Mouse (Mus musculus) forebrain, embryonic 13.5 days (tissue): ENCODE measurements around the gene Tmem255b. TPM values are rescaled to one million over a fixed set of nuclear protein-coding genes. Genes with fewer than 3 reads are reported as not detected.

Experiments
- ATAC-seq: fragments of 200-750 bp; cut with Nextera tagmentation; 2 replicates; pipeline ENCODE4 v1.8.0; 2017
- H3K27ac ChIP-seq: fragments of 300-500 bp; sonication (generic); 2 replicates; pipeline ENCODE4 v1.5.1; 2015; ENCODE audit warnings: inconsistent platforms, mild to moderate bottlenecking, moderate library complexity
- H3K27me3 ChIP-seq: fragments of 300-500 bp; sonication (generic); 2 replicates; pipeline ENCODE4 v1.6.1; 2015; ENCODE audit warnings: mild to moderate bottlenecking, inconsistent platforms
- H3K36me3 ChIP-seq: fragments of 300-500 bp; sonication (generic); 2 replicates; pipeline ENCODE4 v1.6.1; 2015; ENCODE audit warnings: mild to moderate bottlenecking, inconsistent platforms; ENCODE audit not compliant: poor library complexity, severe bottlenecking
- H3K4me1 ChIP-seq: fragments of 300-500 bp; sonication (generic); 2 replicates; pipeline ENCODE4 v1.6.1; 2015; ENCODE audit warnings: inconsistent platforms
- H3K4me2 ChIP-seq: fragments of 300-500 bp; sonication (generic); 2 replicates; pipeline ENCODE4 v1.6.1; 2015; ENCODE audit warnings: inconsistent platforms, mild to moderate bottlenecking, moderate library complexity
- H3K4me3 ChIP-seq: fragments of 300-500 bp; sonication (generic); 2 replicates; pipeline ENCODE4 v1.5.1; 2015; ENCODE audit warnings: mild to moderate bottlenecking, inconsistent platforms
- H3K9ac ChIP-seq: fragments of 300-500 bp; sonication (generic); 2 replicates; pipeline ENCODE4 v1.6.1; 2015; ENCODE audit warnings: mild to moderate bottlenecking, inconsistent platforms
- H3K9me3 ChIP-seq: fragments of 300-500 bp; sonication (generic); replicated peaks from 2 replicates; pipeline ENCODE4 v1.6.1; 2016; ENCODE audit warnings: inconsistent platforms
- WGBS: fragments of 180-500 bp; shearing (Covaris S2); methylation state at CpG from one replicate; pipeline ENCODE4 v1.1.7; 2015; 5-methylcytosine and 5-hydroxymethylcytosine counted together
- polyA plus RNA-seq: library from polyadenylated mRNA; unstranded; fragments of >200 nt; fragmentation: Nextera tagmentation; extraction: Ambion mirVana; gene quantifications from 2 replicates; pipeline ENCODE4 v1.2.1, GENCODE M21; 2015

The Tmem255b gene
- polyA plus RNA-seq, 1 experiment from 2014 or later, result not detected

DNA sequence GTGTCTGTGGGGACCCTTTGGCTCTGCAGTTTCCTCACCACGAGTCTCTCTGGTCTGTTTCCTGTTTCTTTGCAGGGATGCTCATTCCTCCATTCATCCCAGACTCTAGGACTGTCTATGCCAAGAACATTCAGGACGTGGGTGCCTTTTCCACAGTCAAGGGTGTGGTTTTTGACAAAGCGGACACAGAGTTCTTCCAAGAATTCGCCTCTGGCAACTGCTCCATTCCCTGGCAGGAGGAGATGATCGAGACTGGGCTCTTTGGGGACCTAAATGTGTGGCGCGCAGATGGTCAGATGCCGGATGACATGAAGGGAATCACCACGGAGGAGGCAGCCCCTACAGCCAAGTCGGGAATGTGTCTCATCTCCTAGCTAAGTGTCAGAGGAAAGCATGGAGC is 19.1 kb upstream of the Tmem255b start:
- Histone ChIP-seq H3K4me2 (no peak overlapping the region), H3K9ac (no peak overlapping the region), H3K36me3 (no peaks in the 10 kb centered on the region), H3K4me3 (no peak overlapping the region), H3K4me1 (no peaks in the 10 kb centered on the region), H3K9me3 (no peaks in the 10 kb centered on the region), H3K27me3 (no peaks in the 10 kb centered on the region), H3K27ac (no peak overlapping the region)
- WGBS, result 76% methylated on average over 10 of the region's 10 CpGs
- no peak for ATAC-seq

DNA sequence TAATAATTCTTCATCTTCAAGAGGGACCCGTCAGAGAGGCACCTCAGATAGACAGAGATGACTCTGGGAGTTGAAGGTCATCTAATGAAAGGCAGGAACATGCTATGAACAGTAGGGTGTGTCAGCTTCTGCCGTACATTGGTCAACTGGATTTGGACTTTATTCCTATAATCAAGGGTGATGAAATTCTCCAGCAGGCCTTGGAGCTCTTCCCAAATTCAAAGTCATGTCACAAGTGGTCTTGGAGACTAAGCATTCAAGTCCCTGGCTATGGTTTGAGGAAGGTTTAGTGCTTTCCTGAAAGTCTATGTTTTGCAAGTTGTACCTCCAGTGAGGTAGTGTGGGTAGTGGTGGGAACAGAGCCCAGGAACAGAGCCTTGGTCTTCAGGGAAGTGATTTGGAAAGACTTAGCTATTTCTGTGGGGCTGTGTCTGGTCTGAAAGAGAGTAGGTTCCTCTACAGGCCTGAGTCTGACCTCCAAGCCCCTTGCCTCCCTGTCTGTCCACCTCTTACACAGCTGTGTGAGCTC is 15.8 kb upstream of the Tmem255b start:
- 71% methylated on average over 2 of the region's 2 CpGs for WGBS
- Histone ChIP-seq H3K9me3 (no peaks in the 10 kb centered on the region; the same call in 1 of the 2 replicates), H3K4me1 (no peaks in the 10 kb centered on the region), H3K4me3 (no peak overlapping the region), H3K36me3 (no peaks in the 10 kb centered on the region), H3K27ac (no peak overlapping the region), H3K9ac (no peak overlapping the region), H3K27me3 (no peaks in the 10 kb centered on the region), H3K4me2 (no peak overlapping the region)
- no peak for ATAC-seq

DNA sequence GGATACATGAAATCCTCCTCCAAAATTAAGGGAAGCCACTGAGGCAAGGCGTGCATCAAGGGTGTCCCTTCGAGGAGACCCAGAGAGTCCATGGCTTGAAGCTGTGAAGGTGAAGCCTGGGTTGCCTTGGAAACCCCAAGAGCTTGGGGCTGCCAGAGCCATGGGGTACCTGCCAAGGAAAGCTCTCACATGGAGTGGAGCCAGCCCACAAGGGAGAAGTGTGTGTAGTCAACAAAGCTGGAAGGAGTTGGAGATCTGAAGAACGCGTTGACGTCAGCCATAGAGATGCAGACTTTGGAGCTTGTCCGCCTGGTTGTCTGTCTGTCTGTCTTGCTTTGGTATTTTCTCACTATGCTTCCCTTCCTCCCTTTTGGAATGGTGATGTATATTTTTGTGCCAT is 14.0 kb upstream of the Tmem255b start:
- WGBS, result 91% methylated on average over 6 of the region's 6 CpGs

GRCm38 (mm10) chr8:13427351-13427750 is 7.6 kb upstream of the Tmem255b start:
- ATAC-seq, result no peak
- Histone ChIP-seq H3K4me1 (no peaks in the 10 kb centered on the region), H3K4me2 (no peak overlapping the region), H3K27ac (no peak overlapping the region), H3K9ac (no peak overlapping the region), H3K36me3 (no peaks in the 10 kb centered on the region), H3K27me3 (no peaks in the 10 kb centered on the region), H3K9me3 (no peaks in the 10 kb centered on the region), H3K4me3 (no peak overlapping the region)
- 83% methylated on average over 6 of the region's 6 CpGs for WGBS

More for the DNA sequence above, 14.0 kb upstream of the Tmem255b start:
- Histone ChIP-seq H3K27me3 (no peaks in the 10 kb centered on the region), H3K36me3 (no peaks in the 10 kb centered on the region), H3K9ac (no peak overlapping the region), H3K4me1 (no peaks in the 10 kb centered on the region), H3K4me3 (no peak overlapping the region), H3K9me3 (no peaks in the 10 kb centered on the region; the same call in 1 of the 2 replicates), H3K4me2 (no peak overlapping the region), H3K27ac (no peak overlapping the region)
- ATAC-seq, result no peak

DNA sequence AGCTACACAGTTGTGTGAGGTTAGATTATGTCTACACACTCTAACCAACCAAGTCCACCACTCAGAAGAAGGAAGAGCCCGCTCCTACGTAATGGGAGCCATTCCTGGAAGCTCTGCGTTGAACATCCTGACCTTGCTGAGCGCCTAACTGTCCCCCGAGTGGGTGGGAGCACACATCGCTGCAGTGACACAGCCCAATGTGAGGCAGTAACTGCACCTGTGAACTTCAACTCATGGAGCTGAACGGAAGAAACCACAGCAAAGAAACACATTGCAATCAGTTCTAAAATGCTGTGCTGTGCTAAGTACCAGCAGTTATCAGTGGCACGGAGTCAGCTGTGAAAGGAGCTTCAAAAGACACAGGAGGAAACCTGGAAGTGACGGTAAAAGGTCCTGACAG is 6.8 kb upstream of the Tmem255b start:
- Histone ChIP-seq H3K27ac (no peak overlapping the region), H3K9me3 (no peaks in the 10 kb centered on the region), H3K4me3 (no peak overlapping the region), H3K36me3 (no peaks in the 10 kb centered on the region), H3K27me3 (no peaks in the 10 kb centered on the region), H3K4me2 (no peak overlapping the region), H3K9ac (no peak overlapping the region), H3K4me1 (no peaks in the 10 kb centered on the region)
- 88% methylated on average over 9 of the region's 9 CpGs for WGBS
- ATAC-seq, result no peak

DNA sequence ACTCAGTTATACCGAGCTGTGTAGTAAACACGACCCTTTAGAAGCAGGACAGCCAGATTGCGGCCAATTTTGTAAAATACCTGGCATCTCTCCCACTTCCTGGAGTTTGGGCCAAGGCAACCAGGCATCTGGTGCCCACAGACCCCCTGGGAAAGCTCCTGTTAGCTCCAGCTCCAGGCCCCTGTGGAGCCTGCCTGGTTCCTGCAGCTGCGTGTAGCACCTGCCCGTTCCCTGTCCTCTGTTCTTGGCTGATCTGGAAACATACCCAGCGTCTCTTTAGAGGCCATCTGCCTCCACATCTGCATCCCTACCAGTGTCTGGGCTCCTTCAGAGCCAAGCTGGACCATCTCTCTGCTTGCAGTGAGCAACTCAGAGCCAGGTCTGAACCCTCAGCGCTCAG is 4.6 kb upstream of the Tmem255b start:
- Histone ChIP-seq H3K4me1 (no peaks in the 10 kb centered on the region), H3K4me3 (no peak overlapping the region), H3K27ac (no peak overlapping the region), H3K27me3 (peaks cover 20% of the 10 kb centered on the region), H3K9ac (no peak overlapping the region), H3K9me3 (no peaks in the 10 kb centered on the region), H3K36me3 (no peaks in the 10 kb centered on the region), H3K4me2 (no peak overlapping the region)
- 80% methylated on average over 7 of the region's 7 CpGs for WGBS
- no peak for ATAC-seq

DNA sequence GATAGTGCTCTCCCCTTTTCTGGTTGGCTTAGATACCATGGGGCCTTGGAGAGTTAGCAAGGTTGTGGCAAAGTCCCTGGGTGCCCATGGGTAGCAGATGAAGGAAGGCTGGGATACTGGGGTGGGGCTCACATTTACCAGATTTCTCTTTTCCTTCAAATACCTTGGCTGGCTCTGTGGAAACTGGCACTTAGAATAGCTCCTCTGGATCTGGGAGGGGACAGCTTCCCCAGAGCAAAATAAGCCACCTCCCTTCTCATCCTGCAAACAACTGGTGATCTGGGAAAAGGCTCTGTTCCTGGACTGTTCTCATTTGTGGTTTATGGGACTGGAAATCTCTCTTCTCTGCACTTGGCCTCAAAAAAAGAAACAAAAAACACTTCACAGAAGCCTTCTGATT is 4.1 kb upstream of the Tmem255b start:
- no peaks in the 10 kb centered on the region for H3K36me3 ChIP-seq
- no peak overlapping the region for H3K9ac ChIP-seq
- H3K4me2 ChIP-seq, result no peak overlapping the region
- H3K27me3 ChIP-seq, result peaks cover 24% of the 10 kb centered on the region
- no peak overlapping the region for H3K27ac ChIP-seq
- no peak for ATAC-seq
- H3K4me1 ChIP-seq, result no peaks in the 10 kb centered on the region
- H3K4me3 ChIP-seq, result no peak overlapping the region
- no peaks in the 10 kb centered on the region for H3K9me3 ChIP-seq

- peaks cover 37% of the 10 kb centered on the region for H3K27me3 ChIP-seq
- no peak overlapping the region for H3K4me3 ChIP-seq
- no peak overlapping the region for H3K9ac ChIP-seq
- H3K4me1 ChIP-seq, result no peaks in the 10 kb centered on the region
- H3K4me2 ChIP-seq, result no peak overlapping the region
- no peak overlapping the region for H3K27ac ChIP-seq
- 85% methylated on average over 5 of the region's 5 CpGs for WGBS
- no peaks in the 10 kb centered on the region for H3K9me3 ChIP-seq
- no peaks in the 10 kb centered on the region for H3K36me3 ChIP-seq
- ATAC-seq, result no peak
Observed at GRCm38 (mm10) chr8:13433130-13433529, 1.9 kb upstream of the Tmem255b start.

DNA sequence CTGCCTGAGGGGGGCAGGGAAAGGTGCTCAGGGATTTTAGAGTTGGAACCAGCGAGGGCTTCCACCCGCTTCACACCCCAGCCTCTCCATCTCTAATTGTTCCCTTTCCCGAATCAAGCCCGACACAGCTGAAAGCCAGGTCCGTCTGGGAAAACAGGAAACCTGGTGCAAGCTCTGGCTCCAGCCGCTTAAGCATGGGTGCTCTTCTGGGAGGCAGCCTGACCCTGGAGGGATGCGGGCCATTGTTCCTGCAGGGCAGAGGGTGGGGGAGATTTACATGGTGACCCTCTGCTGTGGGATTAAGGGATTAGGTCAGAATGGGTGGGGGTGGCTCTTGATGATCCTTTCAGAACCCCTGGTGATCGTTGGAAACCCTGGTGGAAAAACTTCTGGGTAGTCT is 1.1 kb downstream of the Tmem255b start:
- Histone ChIP-seq H3K4me3 (no peak overlapping the region), H3K27me3 (peaks cover 41% of the 10 kb centered on the region), H3K9ac (no peak overlapping the region), H3K27ac (no peak overlapping the region), H3K4me2 (no peak overlapping the region), H3K36me3 (no peaks in the 10 kb centered on the region), H3K4me1 (no peaks in the 10 kb centered on the region), H3K9me3 (no peaks in the 10 kb centered on the region)
- 5% methylated on average over 8 of the region's 8 CpGs for WGBS
- ATAC-seq, result no peak

- WGBS, result 81% methylated on average over 2 of the region's 2 CpGs
- Histone ChIP-seq H3K27ac (no peak overlapping the region), H3K4me1 (no peaks in the 10 kb centered on the region), H3K4me2 (no peak overlapping the region), H3K27me3 (peaks cover 41% of the 10 kb centered on the region), H3K4me3 (no peak overlapping the region), H3K36me3 (no peaks in the 10 kb centered on the region), H3K9me3 (no peaks in the 10 kb centered on the region), H3K9ac (no peak overlapping the region)
- ATAC-seq, result no peak
Observed at GRCm38 (mm10) chr8:13437531-13437930, 2.5 kb downstream of the Tmem255b start.

GRCm38 (mm10) chr8:13442152-13442551 is 7.2 kb downstream of the Tmem255b start:
- WGBS, result 94% methylated on average over 2 of the region's 2 CpGs
- Histone ChIP-seq H3K4me1 (no peaks in the 10 kb centered on the region), H3K4me2 (no peak overlapping the region), H3K4me3 (no peak overlapping the region), H3K9me3 (no peaks in the 10 kb centered on the region), H3K27ac (no peak overlapping the region), H3K36me3 (no peaks in the 10 kb centered on the region), H3K9ac (no peak overlapping the region), H3K27me3 (0 out of 2 replicates have a peak, but pooled peaks cover 4% of the 10 kb centered on the region)
- ATAC-seq, result no peak

- H3K27ac ChIP-seq, result no peak overlapping the region
- H3K9me3 ChIP-seq, result no peaks in the 10 kb centered on the region
- no peaks in the 10 kb centered on the region for H3K4me1 ChIP-seq
- H3K9ac ChIP-seq, result no peak overlapping the region
- no peaks in the 10 kb centered on the region for H3K27me3 ChIP-seq
- H3K4me2 ChIP-seq, result no peak overlapping the region
- ATAC-seq, result no peak
- H3K36me3 ChIP-seq, result no peaks in the 10 kb centered on the region
- 90% methylated on average over 6 of the region's 6 CpGs for WGBS
- H3K4me3 ChIP-seq, result no peak overlapping the region
Observed at GRCm38 (mm10) chr8:13446456-13446855, 11.5 kb downstream of the Tmem255b start.

DNA sequence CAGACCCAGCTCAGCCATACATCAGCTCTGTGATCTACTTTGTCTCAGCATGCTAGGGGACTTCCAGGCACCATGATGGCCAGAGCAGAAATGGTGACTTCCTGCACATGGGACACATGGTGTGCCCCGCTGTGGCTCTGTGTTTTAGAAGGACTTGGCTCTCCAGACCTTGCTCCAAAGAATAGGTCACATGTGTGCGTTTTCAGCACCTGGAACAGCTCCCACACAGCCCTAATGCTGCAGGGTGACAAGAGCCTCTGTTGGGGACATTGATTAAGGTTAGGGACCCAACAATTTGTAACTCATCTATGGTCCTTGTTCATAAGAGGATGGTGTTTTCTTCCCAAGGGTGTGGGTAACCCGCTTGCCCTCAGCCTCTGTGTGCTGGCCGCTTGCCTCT is 13.2 kb downstream of the Tmem255b start:
- 60% methylated on average over 4 of the region's 4 CpGs for WGBS

More for the DNA sequence above, 13.2 kb downstream of the Tmem255b start:
- no peak overlapping the region for H3K4me2 ChIP-seq
- no peak for ATAC-seq
- no peaks in the 10 kb centered on the region for H3K27me3 ChIP-seq
- H3K9me3 ChIP-seq, result no peaks in the 10 kb centered on the region
- H3K9ac ChIP-seq, result no peak overlapping the region
- H3K27ac ChIP-seq, result no peak overlapping the region
- H3K4me3 ChIP-seq, result no peak overlapping the region
- H3K36me3 ChIP-seq, result no peaks in the 10 kb centered on the region
- H3K4me1 ChIP-seq, result no peaks in the 10 kb centered on the region
